Mouse (Mus musculus) brown adipose tissue, adult 24 weeks (tissue): Measurements from ENCODE around the gene Casp3. TPM values are rescaled to one million over a fixed set of nuclear protein-coding genes. Genes with fewer than 3 reads are reported as not detected.
A peak's percentile ranks its signal among the peaks of the same experiment; 100 is the strongest.

ENCODE experiments used
- H3K27ac ChIP-seq: fragments of 200-500 bp; replicated peaks from 2 replicates; pipeline ENCODE4 v1.5.1; 2012; ENCODE audit warnings: low read depth, mild to moderate bottlenecking, low read length
- H3K4me1 ChIP-seq: fragments of 200-500 bp; 2 replicates; pipeline ENCODE4 v1.6.1; 2012; ENCODE audit warnings: low read length, mixed read lengths; ENCODE audit not compliant: control insufficient read depth, insufficient read depth, insufficient read length
- H3K4me3 ChIP-seq: fragments of 200-500 bp; 2 replicates; pipeline ENCODE4 v1.5.1; 2012; ENCODE audit warnings: low read depth, mild to moderate bottlenecking, low read length, moderate library complexity; ENCODE audit not compliant: insufficient read depth
- polyA plus RNA-seq: library from polyadenylated mRNA; stranded (reverse); fragments of >200 nt; gene quantifications from 2 replicates; pipeline ENCODE4 v1.2.4, GENCODE M21; 2012; ENCODE audit not compliant: missing spikeins, insufficient read depth, insufficient read length

Gene Casp3
- polyA plus RNA-seq, 1 experiment, result 24.5 TPM

DNA sequence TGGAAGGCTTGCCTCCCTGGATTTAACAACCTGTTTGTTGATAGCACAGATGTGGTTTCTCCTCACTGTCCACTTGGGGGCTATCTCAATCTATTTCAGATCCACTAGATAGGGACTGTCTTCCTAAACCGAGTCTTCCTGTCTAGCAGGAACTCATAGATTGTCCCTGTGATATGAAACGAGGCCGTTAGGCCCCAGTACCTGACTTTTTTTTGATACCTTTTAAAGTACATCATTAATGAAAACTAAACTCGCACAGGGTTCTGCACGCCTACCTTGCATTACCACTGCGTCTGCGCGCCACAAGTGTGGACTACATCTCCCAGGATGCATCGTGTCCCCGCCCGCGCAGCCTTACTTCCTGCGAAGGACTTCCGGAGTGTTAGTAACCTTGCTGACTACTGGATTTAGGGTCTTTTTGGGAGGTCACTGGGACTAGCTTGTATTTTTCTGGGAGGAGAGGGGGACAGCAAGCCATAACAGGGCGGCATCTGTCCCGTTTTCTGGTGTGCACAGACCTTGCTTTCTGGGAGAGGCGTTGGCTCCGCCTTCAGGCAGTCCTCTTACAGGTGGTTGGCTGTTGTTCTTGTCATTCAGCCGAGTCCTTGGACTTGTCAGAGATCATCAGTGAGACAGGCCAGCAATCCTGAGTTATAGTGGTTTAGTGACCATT lies 69.7 kb downstream of the Casp3 start:
- Histone ChIP-seq H3K27ac (peak overlapping the region; percentile 98), H3K4me3 (peak overlapping the region; percentile 70), H3K4me1 (no peaks in the 10 kb centered on the region)

Other genes with a start within 250 kb of the Casp3 start
- 734 and 1,073 TPM in 2 replicates for gene Acsl1, start 146.3 kb upstream of the Casp3 start, polyA plus RNA-seq
- gene Cenpu, start 65.3 kb upstream of the Casp3 start, polyA plus RNA-seq, result not detected in 2 replicates
- gene Primpol, start 79 bp upstream of the Casp3 start, polyA plus RNA-seq, result 4.8 and 6.5 TPM in 2 replicates
- 23.4 and 32.7 TPM in 2 replicates for gene Irf2, start 122.4 kb downstream of the Casp3 start, polyA plus RNA-seq